Mouse (Mus musculus): ENCODE results near the gene Nhej1. TPM values are rescaled to one million over a fixed set of nuclear protein-coding genes. Genes with fewer than 3 reads are reported as not detected.

Gene Nhej1
- polyA plus RNA-seq, 1 experiment: 3.7 TPM

DNA sequence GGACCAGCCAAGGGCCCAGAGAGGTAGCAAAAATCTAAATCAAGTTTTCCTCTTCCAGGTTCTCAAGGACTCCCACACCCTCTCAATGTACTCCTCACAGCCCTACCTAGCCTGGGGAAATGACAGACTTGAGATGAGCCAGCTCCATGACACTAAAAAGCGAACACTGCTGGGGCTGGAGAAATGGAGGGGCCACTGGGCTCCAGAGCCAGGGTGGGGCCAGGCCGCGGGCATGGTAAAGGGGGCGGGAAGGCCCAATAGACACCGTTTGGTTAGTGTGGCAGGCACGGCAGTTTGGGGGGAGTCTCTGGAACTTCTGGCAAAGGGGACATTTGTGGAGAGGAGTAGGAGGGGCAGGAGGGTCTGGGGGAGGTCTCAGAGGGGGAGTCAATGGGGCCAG lies 11.3 kb upstream of the Nhej1 start:
- no peak overlapping the region for H3K27ac ChIP-seq (ENCODE audit: insufficient read depth, low read length)
- TF ChIP-seq CTCF (IDR thresholded peaks at IDR 0.05; ENCODE audit: low read depth, low read length) (no peak), EP300 (IDR thresholded peaks at IDR 0.05; ENCODE audit: insufficient read depth, low read depth, low read length) (no peak), POLR2A (IDR thresholded peaks at IDR 0.05; ENCODE audit: insufficient read depth, low read length) (no peak)
- H3K4me3 ChIP-seq (ENCODE audit: low read depth, low read length): no peak overlapping the region
- H3K9ac ChIP-seq (ENCODE audit: low read depth, poor library complexity, severe bottlenecking): no peak overlapping the region
- no peaks in the 10 kb centered on the region for H3K9me3 ChIP-seq (replicated peaks; ENCODE audit: control insufficient read depth, insufficient read depth, low read length, poor library complexity, severe bottlenecking)
- H3K36me3 ChIP-seq (ENCODE audit: control insufficient read depth, insufficient read depth, low read length, poor library complexity, severe bottlenecking): peaks cover 6% of the 10 kb centered on the region; the same call in 1 of the 2 replicates
- no peaks in the 10 kb centered on the region for H3K27me3 ChIP-seq (ENCODE audit: control insufficient read depth, insufficient read depth, low read length, poor library complexity, severe bottlenecking)
- H3K4me1 ChIP-seq (ENCODE audit: control insufficient read depth, insufficient read depth, low read length): no peaks in the 10 kb centered on the region

DNA sequence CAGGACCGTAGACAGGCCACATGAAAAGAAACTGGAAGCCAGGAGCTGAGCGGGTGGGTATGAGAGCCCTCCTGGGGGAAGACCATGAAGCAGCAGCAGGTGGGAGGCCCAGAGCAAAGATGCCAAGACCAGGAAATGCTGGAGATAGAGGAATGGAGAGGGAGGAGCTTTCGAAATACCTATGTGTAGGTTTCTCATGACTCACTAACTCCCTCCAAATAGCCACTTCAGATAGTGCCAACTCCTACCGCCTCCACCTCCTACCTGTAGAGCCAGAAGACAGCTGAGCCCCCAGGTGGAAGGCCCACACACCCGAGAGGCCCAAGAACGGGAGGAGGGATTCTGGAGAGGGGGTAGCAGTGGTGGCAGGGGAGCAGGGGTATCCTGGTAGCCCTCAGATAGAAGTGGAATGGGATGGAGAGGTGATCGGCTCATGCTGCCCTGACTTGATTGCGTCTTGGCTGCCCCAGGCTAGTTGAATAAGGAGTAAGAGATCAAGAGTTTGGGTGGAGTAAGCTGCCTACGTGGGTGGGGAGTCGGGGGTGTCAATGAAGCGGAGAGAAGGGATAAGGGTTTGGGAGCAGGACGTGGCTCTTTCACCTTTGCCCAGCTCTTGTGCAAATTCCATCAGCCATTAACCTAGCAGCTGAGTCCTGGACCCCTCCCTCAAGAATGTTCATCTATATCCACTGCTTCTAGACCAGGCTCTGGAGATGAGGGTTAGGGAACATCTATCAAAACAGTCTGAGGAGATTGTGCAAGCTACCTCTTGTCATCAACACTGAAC lies 8.6 kb upstream of the Nhej1 start, which contains the start of gene Slc23a3:
Slc23a3 (minus strand) TSS at position 470 of the 787 bp plus-strand sequence.
- Histone ChIP-seq H3K36me3 (ENCODE audit: control insufficient read depth, insufficient read depth, low read length, poor library complexity, severe bottlenecking) (peaks cover 2% of the 10 kb centered on the region; the same call in 1 of the 2 replicates), H3K9me3 (replicated peaks; ENCODE audit: control insufficient read depth, insufficient read depth, low read length, poor library complexity, severe bottlenecking) (no peaks in the 10 kb centered on the region), H3K4me3 (ENCODE audit: low read depth, low read length) (no peak within 1 kb of the TSS), H3K9ac (ENCODE audit: low read depth, poor library complexity, severe bottlenecking) (no peak within 1 kb of the TSS), H3K27ac (ENCODE audit: insufficient read depth, low read length) (no peak within 1 kb of the TSS), H3K4me1 (ENCODE audit: control insufficient read depth, insufficient read depth, low read length) (no peaks in the 10 kb centered on the region), H3K27me3 (ENCODE audit: control insufficient read depth, insufficient read depth, low read length, poor library complexity, severe bottlenecking) (no peaks in the 10 kb centered on the region)
- TF ChIP-seq CTCF (IDR thresholded peaks at IDR 0.05; ENCODE audit: low read depth, low read length) (no peak), POLR2A (IDR thresholded peaks at IDR 0.05; ENCODE audit: insufficient read depth, low read length) (no peak), EP300 (IDR thresholded peaks at IDR 0.05; ENCODE audit: insufficient read depth, low read depth, low read length) (no peak)

DNA sequence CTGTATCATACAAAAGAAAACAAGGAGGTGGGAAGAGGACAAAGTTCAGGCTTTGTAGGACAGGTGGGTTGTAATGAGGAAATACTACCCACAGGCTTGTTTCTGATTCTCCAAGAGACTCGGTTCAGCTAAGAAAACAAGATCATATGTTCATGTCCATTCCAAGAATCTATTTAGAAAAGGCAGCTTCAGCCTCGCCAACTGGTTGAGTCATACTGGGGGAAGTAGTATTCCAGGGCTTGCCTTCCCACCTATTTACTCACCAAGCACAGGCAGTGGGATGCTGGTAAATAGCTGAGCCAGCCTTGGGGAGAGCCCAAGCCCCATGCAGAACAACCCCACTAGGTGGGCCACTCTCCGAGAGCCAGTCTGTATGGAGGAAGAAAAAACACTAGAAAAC lies 3.6 kb upstream of the Nhej1 start:
- H3K4me3 ChIP-seq (ENCODE audit: low read depth, low read length): no peak overlapping the region
- H3K27ac ChIP-seq (ENCODE audit: insufficient read depth, low read length): no peak overlapping the region
- no peaks in the 10 kb centered on the region for H3K36me3 ChIP-seq (ENCODE audit: control insufficient read depth, insufficient read depth, low read length, poor library complexity, severe bottlenecking)
- TF ChIP-seq EP300 (IDR thresholded peaks at IDR 0.05; ENCODE audit: insufficient read depth, low read depth, low read length) (no peak), CTCF (IDR thresholded peaks at IDR 0.05; ENCODE audit: low read depth, low read length) (no peak), POLR2A (IDR thresholded peaks at IDR 0.05; ENCODE audit: insufficient read depth, low read length) (no peak)
- H3K9ac ChIP-seq (ENCODE audit: low read depth, poor library complexity, severe bottlenecking): no peak overlapping the region
- H3K27me3 ChIP-seq (ENCODE audit: control insufficient read depth, insufficient read depth, low read length, poor library complexity, severe bottlenecking): no peaks in the 10 kb centered on the region
- H3K4me1 ChIP-seq (ENCODE audit: control insufficient read depth, insufficient read depth, low read length): no peaks in the 10 kb centered on the region
- no peaks in the 10 kb centered on the region for H3K9me3 ChIP-seq (replicated peaks; ENCODE audit: control insufficient read depth, insufficient read depth, low read length, poor library complexity, severe bottlenecking)

- Histone ChIP-seq H3K9ac (ENCODE audit: low read depth, poor library complexity, severe bottlenecking) (peak overlapping the region; percentile 83), H3K27me3 (ENCODE audit: control insufficient read depth, insufficient read depth, low read length, poor library complexity, severe bottlenecking) (no peaks in the 10 kb centered on the region), H3K36me3 (ENCODE audit: control insufficient read depth, insufficient read depth, low read length, poor library complexity, severe bottlenecking) (no peaks in the 10 kb centered on the region), H3K9me3 (replicated peaks; ENCODE audit: control insufficient read depth, insufficient read depth, low read length, poor library complexity, severe bottlenecking) (no peaks in the 10 kb centered on the region), H3K4me1 (ENCODE audit: control insufficient read depth, insufficient read depth, low read length) (no peaks in the 10 kb centered on the region), H3K27ac (ENCODE audit: insufficient read depth, low read length) (no peak overlapping the region), H3K4me3 (ENCODE audit: low read depth, low read length) (peak overlapping the region; percentile 17; the same call in 1 of the 2 replicates)
- no peak for TF ChIP-seq CTCF (IDR thresholded peaks at IDR 0.05; ENCODE audit: low read depth, low read length)
- TF ChIP-seq POLR2A (IDR thresholded peaks at IDR 0.05; ENCODE audit: insufficient read depth, low read length): no peak
- no peak for TF ChIP-seq EP300 (IDR thresholded peaks at IDR 0.05; ENCODE audit: insufficient read depth, low read depth, low read length)
These were observed 418 bp upstream of the Nhej1 start for GRCm38 (mm10) chr1:75125418-75125817.

- no peak for TF ChIP-seq EP300 (IDR thresholded peaks at IDR 0.05; ENCODE audit: insufficient read depth, low read depth, low read length)
- TF ChIP-seq POLR2A (IDR thresholded peaks at IDR 0.05; ENCODE audit: insufficient read depth, low read length): no peak
- no peak for TF ChIP-seq CTCF (IDR thresholded peaks at IDR 0.05; ENCODE audit: low read depth, low read length)
These were observed 2.8 kb downstream of the Nhej1 start for GRCm38 (mm10) chr1:75122211-75122610.

DNA sequence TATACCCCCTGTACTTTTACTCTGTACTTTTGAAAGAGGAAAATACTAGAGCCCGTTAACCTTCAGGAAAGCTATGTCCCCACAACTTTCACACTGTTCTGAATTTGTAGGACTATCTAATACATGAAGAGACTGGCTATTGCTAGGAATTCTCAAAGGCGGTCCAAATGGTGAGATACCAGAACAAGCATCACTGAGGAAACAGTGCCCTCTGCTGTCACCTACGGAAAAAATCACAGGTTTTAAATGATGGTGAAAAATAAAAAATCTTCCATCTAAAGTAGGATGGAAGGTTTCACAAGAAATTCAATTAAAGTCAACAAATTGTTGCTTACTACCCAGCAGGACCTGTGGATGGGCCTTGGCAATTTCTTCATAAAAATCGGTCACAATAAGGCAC lies 72.9 kb downstream of the Nhej1 start:
- TF ChIP-seq POLR2A (IDR thresholded peaks at IDR 0.05; ENCODE audit: insufficient read depth, low read length) (no peak), CTCF (IDR thresholded peaks at IDR 0.05; ENCODE audit: low read depth, low read length) (no peak), EP300 (IDR thresholded peaks at IDR 0.05; ENCODE audit: insufficient read depth, low read depth, low read length) (no peak)
- Histone ChIP-seq H3K27ac (ENCODE audit: insufficient read depth, low read length) (no peak overlapping the region), H3K9me3 (replicated peaks; ENCODE audit: control insufficient read depth, insufficient read depth, low read length, poor library complexity, severe bottlenecking) (no peaks in the 10 kb centered on the region), H3K9ac (ENCODE audit: low read depth, poor library complexity, severe bottlenecking) (no peak overlapping the region), H3K4me1 (ENCODE audit: control insufficient read depth, insufficient read depth, low read length) (no peaks in the 10 kb centered on the region), H3K4me3 (ENCODE audit: low read depth, low read length) (no peak overlapping the region), H3K27me3 (ENCODE audit: control insufficient read depth, insufficient read depth, low read length, poor library complexity, severe bottlenecking) (no peaks in the 10 kb centered on the region), H3K36me3 (ENCODE audit: control insufficient read depth, insufficient read depth, low read length, poor library complexity, severe bottlenecking) (no peaks in the 10 kb centered on the region)

More at GRCm38 (mm10) chr1:75122211-75122610, 2.8 kb downstream of the Nhej1 start:
- no peak overlapping the region for H3K27ac ChIP-seq (ENCODE audit: insufficient read depth, low read length)
- no peaks in the 10 kb centered on the region for H3K9me3 ChIP-seq (replicated peaks; ENCODE audit: control insufficient read depth, insufficient read depth, low read length, poor library complexity, severe bottlenecking)
- no peak overlapping the region for H3K9ac ChIP-seq (ENCODE audit: low read depth, poor library complexity, severe bottlenecking)
- H3K4me1 ChIP-seq (ENCODE audit: control insufficient read depth, insufficient read depth, low read length): no peaks in the 10 kb centered on the region
- no peaks in the 10 kb centered on the region for H3K27me3 ChIP-seq (ENCODE audit: control insufficient read depth, insufficient read depth, low read length, poor library complexity, severe bottlenecking)
- no peaks in the 10 kb centered on the region for H3K36me3 ChIP-seq (ENCODE audit: control insufficient read depth, insufficient read depth, low read length, poor library complexity, severe bottlenecking)
- no peak overlapping the region for H3K4me3 ChIP-seq (ENCODE audit: low read depth, low read length)
